Mouse (Mus musculus): ENCODE results near the gene Ahcy.

- no peak for TF ChIP-seq POLR2A (IDR thresholded peaks at IDR 0.05; ENCODE audit: borderline replicate concordance, insufficient read depth, low read length)
- no peak for TF ChIP-seq CTCF (IDR thresholded peaks at IDR 0.05; ENCODE audit: borderline replicate concordance, insufficient read depth, low read depth, low read length)
Measured at GRCm38 (mm10) chr2:155088264-155088663, 14.0 kb upstream of the Ahcy start.

All from cerebellum, adult 2 months (tissue).